Mouse (Mus musculus) embryo, embryonic 9.5 days (tissue): Measurements from ENCODE around the gene Nfatc2ip.

Experiments
- DNase-seq: peaks from one replicate; pipeline ENCODE4 v3.0.0-alpha.2; 2017; ENCODE audit errors: extremely low spot score

Gene Nfatc2ip

GRCm38 (mm10) chr7:126355847-126356597 is 40.5 kb downstream of the Nfatc2ip start:
- no peak for DNase-seq

- DNase-seq, result no peak
These were observed 41.6 kb downstream of the Nfatc2ip start for GRCm38 (mm10) chr7:126354738-126355614.

- no peak for DNase-seq
These were observed 42.6 kb downstream of the Nfatc2ip start for GRCm38 (mm10) chr7:126353994-126354365.

- no peak for DNase-seq
These were observed 43.1 kb downstream of the Nfatc2ip start for GRCm38 (mm10) chr7:126353251-126353993.

- DNase-seq, result no peak
These were observed 45.1 kb downstream of the Nfatc2ip start for GRCm38 (mm10) chr7:126351419-126351951.

- DNase-seq, result no peak
These were observed 45.7 kb downstream of the Nfatc2ip start for GRCm38 (mm10) chr7:126350748-126351418.

GRCm38 (mm10) chr7:126348293-126348692 is 48.2 kb downstream of the Nfatc2ip start:
- no peak for DNase-seq

- no peak for DNase-seq
These were observed 49.4 kb downstream of the Nfatc2ip start for GRCm38 (mm10) chr7:126347098-126347497.

DNA sequence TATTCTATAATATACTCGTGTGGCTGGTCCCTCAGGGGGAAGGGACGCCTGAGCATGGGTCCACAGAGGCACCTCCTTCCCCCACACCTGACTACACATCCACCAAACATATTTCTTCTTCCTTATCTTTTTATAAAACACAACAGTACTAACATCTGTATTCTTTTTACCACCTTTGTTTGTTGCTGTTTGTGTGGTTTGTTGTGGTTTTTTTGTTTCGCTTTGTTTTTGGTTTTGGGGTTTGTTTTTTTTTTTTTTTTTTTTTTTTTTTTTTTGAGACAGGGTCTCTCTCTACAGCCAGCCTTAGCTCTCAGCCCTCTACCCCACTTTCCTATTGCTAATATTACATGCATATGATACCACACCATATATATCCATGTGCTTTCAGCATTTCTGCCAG is 50.6 kb downstream of the Nfatc2ip start:
- no peak for DNase-seq

DNA sequence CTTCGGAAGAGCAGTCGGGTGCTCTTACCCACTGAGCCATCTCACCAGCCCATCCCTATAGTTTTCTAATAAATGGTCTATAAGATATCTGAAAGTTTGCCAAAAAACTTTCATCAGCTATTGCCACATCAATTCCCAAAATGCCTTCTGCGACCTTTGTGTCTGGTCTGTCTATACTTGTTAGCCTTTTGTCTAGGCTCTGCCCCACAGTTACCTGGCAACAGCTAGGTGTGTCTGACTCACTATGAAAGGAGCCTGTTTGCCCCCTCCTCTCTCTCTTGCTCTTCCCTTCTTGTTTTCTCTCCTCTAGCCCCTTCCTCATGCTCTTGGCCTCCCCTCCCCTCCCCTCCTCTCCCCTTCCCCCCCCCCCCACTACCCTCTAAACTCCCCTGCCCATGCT is 51.0 kb downstream of the Nfatc2ip start:
- DNase-seq, result no peak

- no peak for DNase-seq
These were observed 55.6 kb downstream of the Nfatc2ip start for GRCm38 (mm10) chr7:126340896-126341295.

DNA sequence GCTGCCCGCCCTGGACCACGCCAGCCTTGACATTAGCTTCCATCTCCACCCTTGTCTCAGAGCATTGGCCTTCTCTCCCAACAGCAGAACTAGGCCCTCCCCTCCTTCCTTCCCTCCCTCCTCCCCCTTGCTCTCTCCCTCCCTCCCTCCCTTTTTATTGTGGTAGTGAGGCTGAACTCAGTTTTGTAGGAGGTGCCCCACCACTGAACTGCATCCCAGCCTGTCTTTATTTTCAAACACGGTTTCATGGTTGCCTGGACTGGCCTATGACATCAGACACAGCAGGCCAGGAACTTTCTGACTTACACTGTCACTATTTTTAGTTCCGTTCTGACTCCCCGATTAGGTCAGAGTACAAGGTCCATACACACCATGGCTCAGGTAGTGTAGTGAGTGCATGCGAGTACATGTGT is 56.3 kb downstream of the Nfatc2ip start:
- no peak for DNase-seq

- no peak for DNase-seq
These were observed 57.0 kb downstream of the Nfatc2ip start for GRCm38 (mm10) chr7:126339521-126339971.

GRCm38 (mm10) chr7:126338906-126339305 is 57.6 kb downstream of the Nfatc2ip start:
- DNase-seq, result no peak

GRCm38 (mm10) chr7:126335556-126335955 is 61.0 kb downstream of the Nfatc2ip start:
- no peak for DNase-seq
